Mouse (Mus musculus): ENCODE measurements around the gene Tut1. TPM values are rescaled to one million over a fixed set of nuclear protein-coding genes. Genes with fewer than 3 reads are reported as not detected.

Tut1 gene
- total RNA-seq (2022): 10 to 100 TPM in 1 of 4 experiments, 1 to 10 TPM in 3; 7.8 to 11.8 (median 9.0) TPM

GRCm38 (mm10) chr19:8953135-8954039 lies at the start of gene Tut1:
Tut1 (plus strand) TSS chr19:8953847.
- peak; percentile 83 to 86 for DNase-seq (ENCODE audit: low spot score in 2 of 2)

- no peak for DNase-seq (ENCODE audit: low spot score in 2 of 2)
Observed at GRCm38 (mm10) chr19:8908531-8908930, 45.1 kb upstream of the Tut1 start.

GRCm38 (mm10) chr19:8911810-8912209 lies 41.8 kb upstream of the Tut1 start:
- DNase-seq (ENCODE audit: low spot score in 2 of 2): no peak

GRCm38 (mm10) chr19:8914212-8914611 lies 39.4 kb upstream of the Tut1 start:
- no peak for DNase-seq (ENCODE audit: low spot score in 2 of 2)

- DNase-seq (ENCODE audit: low spot score in 2 of 2): no peak
Observed at GRCm38 (mm10) chr19:8919000-8919399, 34.6 kb upstream of the Tut1 start.

GRCm38 (mm10) chr19:8919684-8920072 lies 34.0 kb upstream of the Tut1 start:
- DNase-seq (ENCODE audit: low spot score in 2 of 2): no peak

- peak; percentile 95 for DNase-seq (ENCODE audit: low spot score in 2 of 2)
Observed at GRCm38 (mm10) chr19:8920073-8920736, 33.4 kb upstream of the Tut1 start, which contains the start of gene B3gat3. B3gat3 (plus strand) TSS chr19:8920374.

- no peak for DNase-seq (ENCODE audit: low spot score in 2 of 2)
Observed at GRCm38 (mm10) chr19:8920836-8921291, 32.8 kb upstream of the Tut1 start.

- no peak for DNase-seq (ENCODE audit: low spot score in 2 of 2)
Observed at GRCm38 (mm10) chr19:8921741-8922140, 31.9 kb upstream of the Tut1 start.

- no peak for DNase-seq (ENCODE audit: low spot score in 2 of 2)
Observed at GRCm38 (mm10) chr19:8926766-8927165, 26.9 kb upstream of the Tut1 start.

- DNase-seq (ENCODE audit: low spot score in 2 of 2): no peak
Observed at GRCm38 (mm10) chr19:8927891-8928525, 25.6 kb upstream of the Tut1 start.

- DNase-seq (ENCODE audit: low spot score in 2 of 2): peak in 1 of 2 experiments; percentile 14
Observed at GRCm38 (mm10) chr19:8928689-8929223, 24.9 kb upstream of the Tut1 start.

GRCm38 (mm10) chr19:8929224-8930088 lies 24.2 kb upstream of the Tut1 start, which contains the start of the genes Rom1 and Eml3:
Rom1 (minus strand) TSS chr19:8929356.
Eml3 (plus strand) TSS chr19:8929552.
- peak; percentile 92 for DNase-seq (ENCODE audit: low spot score in 2 of 2)

GRCm38 (mm10) chr19:8930117-8930516 lies 23.5 kb upstream of the Tut1 start:
- no peak for DNase-seq (ENCODE audit: low spot score in 2 of 2)

GRCm38 (mm10) chr19:8930771-8931170 lies 22.9 kb upstream of the Tut1 start:
- DNase-seq (ENCODE audit: low spot score in 2 of 2): no peak

GRCm38 (mm10) chr19:8936736-8937135 lies 16.9 kb upstream of the Tut1 start:
- DNase-seq (ENCODE audit: low spot score in 2 of 2): no peak

GRCm38 (mm10) chr19:8940526-8941133 lies 13.0 kb upstream of the Tut1 start:
- DNase-seq (ENCODE audit: low spot score in 2 of 2): no peak

- no peak for DNase-seq (ENCODE audit: low spot score in 2 of 2)
Observed at GRCm38 (mm10) chr19:8941136-8941514, 12.5 kb upstream of the Tut1 start.

GRCm38 (mm10) chr19:8941515-8942217 lies 12.0 kb upstream of the Tut1 start, which contains the start of gene Mta2:
Mta2 (plus strand) TSS chr19:8941875.
- DNase-seq (ENCODE audit: low spot score in 2 of 2): peak; percentile 90 to 93
